Mouse (Mus musculus) CH12F3 (cell line): ENCODE measurements around the gene Vps25.

Experiments used
- in situ Hi-C: fragments of 300-500 bp; cut with MboI; formaldehyde crosslinking; loops from 2 replicates; pipeline ENCODE4 v1.14.3; 2020; ENCODE audit warnings: low sequenced_read_pairs

The Vps25 gene

DNA sequence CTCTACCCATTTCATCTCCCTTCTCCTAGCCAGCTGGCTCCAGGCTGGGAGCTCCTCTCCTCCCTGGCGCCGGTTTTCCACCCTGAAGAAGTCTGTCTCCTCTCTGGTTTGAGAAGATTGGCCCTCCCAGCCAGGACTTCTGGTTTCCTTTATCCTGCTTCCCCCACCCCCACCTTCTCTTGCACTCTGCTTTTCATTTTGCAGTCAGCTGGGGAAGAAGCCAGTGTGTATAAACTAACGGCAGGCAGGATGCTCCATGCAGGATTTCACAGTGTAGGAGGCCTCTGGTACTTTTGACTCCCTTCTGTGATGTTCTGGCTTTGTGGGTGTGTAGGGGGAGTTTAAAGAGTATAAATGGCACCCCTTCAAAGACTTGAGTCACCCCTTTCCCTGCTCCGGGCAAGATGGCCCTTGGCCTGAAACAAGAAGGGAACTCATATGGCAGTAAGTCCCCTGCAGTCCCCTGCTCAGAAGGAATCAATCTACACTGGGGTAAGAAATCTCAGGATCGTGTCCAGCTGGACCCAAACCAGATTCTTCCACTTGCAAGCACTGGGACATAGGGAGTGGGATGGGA, 15.3 kb upstream of the Vps25 start:
- in situ Hi-C loops: no loop called here

DNA sequence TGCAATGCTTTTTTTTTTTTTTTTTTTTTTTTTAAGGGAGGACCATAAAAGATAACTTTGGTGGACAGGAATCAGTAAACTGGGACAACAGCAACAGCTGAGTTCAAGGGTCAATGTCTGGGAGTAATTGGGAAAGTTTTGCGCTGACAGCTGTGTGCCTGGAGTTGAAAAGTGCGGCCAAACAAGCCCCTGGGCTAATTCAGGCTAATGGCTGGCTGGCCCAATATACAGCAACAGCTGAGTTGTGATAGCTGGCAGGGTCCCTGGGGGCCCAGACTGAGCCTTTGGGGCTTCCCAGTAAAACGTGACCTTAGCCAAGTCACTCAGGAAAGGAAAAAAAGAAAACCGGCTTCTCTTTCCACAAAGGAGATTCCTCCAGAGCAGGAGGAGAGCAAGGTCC, 8.4 kb upstream of the Vps25 start:
- in situ Hi-C loops: no loop called here

DNA sequence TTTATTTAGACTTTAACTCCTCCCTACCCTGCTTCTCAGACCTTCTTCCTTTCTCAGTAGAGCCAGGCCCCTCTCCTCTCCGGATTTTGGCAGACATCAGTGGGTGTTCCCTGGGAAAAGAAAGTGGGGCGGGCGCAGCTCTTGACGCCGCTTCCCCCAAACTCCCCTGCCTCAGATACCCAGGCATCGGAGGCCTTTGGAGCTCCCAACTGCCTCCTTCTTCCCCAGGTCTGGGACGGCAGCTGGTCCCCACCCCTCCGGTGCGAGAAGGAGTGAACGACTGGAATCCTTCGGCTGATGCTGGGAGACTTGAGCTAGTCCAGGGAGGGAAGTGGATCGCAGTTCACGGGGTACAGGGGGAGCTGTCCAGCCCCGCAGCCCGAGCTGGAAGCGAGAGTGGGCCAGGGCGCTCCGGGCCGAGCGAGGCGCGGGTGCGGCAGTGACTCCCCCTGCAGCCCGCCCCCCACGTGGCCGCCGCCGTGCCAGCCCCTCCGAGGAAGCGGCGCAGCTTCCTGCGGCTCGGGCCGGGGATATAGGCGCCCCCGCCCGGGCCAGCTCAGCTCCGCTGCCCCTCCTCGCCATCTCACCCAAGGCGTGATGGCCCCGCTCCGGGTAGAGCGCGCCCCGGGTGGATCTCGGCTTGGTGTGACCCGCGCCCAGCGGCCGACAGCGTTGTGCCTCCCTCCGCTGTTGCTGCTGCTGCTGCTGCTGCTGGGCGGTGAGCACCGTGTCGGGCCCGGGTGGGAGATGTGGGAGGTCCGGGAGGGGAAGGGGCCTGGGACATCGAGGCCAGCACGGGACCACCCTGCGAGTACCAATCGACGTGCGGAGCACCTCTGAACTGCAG, 7.4 kb upstream of the Vps25 start, which contains the start of gene Ramp2:
Ramp2 (plus strand) TSS at position 174 of the 847 bp plus-strand sequence.
- in situ Hi-C loops: no loop called here

DNA sequence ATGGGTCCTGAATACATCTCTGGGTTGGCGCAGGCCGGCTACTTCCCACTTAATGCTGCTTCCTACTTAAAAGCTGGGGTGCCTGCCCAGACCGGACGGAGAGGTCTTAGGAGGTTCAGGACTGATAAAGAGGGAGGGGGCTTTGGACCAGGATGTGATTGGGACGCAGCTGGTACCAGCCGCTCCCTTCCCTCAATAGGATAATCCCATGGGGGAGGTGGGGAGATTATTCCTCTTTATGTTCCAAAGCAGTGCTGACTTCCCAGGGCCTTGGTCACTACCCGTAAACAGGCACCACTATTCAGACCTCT, 6.8 kb upstream of the Vps25 start:
- in situ Hi-C loops: no loop called here

DNA sequence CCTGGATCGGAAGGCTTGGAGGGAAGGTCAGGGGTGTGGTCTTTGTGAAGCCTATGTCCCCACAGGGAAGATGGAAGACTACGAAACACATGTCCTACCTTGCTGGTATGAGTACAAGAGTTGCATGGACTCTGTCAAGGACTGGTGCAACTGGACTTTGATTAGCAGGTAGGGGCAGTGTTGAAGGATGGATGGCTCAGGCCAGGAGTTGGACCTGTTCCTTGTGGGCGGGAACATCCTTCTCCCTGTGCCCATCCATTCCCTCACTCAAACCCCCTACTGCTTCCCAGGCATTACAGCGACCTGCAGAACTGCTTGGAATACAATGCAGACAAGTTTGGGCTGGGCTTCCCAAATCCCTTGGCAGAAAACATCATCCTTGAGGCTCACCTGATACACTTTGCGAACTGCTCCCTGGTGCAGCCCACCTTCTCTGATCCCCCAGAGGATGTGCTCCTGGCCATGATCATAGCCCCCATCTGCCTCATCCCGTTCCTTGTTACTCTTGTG, 5.9 kb upstream of the Vps25 start:
- in situ Hi-C loops: no loop called here

DNA sequence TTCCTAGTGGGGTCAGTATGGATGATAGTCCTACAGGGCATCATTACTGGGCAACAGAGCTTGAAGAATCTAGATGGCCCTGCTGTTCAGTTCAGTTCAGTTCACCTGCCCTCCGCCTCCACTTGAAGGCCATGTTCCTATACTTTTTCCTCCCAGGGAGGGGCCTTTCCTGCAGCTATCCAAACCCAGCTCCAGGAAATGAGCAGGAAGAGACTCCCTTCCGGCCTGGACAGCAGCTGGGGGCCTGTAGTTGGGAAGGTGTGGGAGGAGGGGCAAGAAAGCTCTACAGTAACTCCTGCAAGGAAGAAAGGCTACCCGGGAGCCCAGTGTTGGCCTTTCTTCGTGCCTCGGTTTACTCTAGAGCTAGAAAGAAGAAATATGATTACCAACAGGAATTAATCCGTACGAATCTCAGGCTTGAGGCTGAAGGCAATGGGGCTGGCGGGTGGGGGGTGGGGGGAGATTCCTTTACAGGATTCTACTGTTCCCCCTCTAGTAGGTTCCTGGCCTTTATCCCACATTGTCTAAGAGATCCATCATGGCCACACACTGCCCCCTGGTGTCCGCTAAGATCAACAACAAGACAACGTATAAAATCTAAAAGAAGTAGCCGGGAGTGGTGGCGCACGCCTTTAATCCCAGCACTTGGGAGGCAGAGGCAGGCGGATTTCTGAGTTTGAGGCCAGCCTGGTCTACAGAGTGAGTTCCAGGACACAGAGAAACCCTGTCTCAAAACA, 5.1 kb upstream of the Vps25 start:
- in situ Hi-C loops: no loop called here

DNA sequence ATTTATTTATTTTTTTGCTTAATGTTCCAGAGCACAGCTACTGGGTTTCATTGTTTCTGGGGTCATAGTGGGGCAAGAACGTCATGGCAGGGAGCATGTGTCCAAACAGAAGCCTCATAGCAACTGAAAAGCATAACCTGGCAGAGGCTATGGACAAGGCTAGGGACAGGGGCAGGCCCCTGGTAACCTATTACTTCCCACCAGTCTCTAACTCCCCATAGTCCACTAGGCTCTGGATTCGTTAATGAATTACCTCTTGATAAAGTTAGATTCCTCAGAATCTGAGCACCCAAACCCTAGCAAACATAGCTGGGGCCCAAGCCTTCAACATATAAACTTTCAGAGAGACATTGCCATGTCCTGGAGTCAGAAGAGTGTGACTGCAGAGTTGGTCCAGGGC, 2.5 kb upstream of the Vps25 start:
- in situ Hi-C loops: loop anchor here (5.0 kb wide), 1 partner anchor 34 kb away; no protein-coding TSS in a partner anchor

DNA sequence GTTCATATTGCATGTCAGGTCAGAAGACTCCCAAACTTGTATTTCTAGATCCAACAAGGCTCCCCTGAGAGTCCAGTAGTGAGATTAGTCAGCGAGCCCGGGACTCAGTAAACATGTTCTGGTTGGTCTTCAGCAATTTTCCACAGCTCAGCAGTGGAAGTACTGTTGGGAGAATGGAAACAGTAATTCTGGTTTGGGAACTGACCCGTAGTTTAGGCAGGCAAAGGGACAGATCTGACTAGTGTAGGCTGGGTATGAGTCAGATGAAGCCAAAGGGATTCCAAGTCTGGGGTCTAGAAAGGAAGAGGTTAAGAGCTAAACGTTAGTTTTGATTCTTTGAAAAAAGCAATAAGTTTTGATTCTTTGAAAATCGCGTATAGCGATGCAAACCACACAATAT, 566 bp upstream of the Vps25 start:
- in situ Hi-C loops: loop anchor here (5.0 kb wide), 1 partner anchor 36 kb away; no protein-coding TSS in a partner anchor

DNA sequence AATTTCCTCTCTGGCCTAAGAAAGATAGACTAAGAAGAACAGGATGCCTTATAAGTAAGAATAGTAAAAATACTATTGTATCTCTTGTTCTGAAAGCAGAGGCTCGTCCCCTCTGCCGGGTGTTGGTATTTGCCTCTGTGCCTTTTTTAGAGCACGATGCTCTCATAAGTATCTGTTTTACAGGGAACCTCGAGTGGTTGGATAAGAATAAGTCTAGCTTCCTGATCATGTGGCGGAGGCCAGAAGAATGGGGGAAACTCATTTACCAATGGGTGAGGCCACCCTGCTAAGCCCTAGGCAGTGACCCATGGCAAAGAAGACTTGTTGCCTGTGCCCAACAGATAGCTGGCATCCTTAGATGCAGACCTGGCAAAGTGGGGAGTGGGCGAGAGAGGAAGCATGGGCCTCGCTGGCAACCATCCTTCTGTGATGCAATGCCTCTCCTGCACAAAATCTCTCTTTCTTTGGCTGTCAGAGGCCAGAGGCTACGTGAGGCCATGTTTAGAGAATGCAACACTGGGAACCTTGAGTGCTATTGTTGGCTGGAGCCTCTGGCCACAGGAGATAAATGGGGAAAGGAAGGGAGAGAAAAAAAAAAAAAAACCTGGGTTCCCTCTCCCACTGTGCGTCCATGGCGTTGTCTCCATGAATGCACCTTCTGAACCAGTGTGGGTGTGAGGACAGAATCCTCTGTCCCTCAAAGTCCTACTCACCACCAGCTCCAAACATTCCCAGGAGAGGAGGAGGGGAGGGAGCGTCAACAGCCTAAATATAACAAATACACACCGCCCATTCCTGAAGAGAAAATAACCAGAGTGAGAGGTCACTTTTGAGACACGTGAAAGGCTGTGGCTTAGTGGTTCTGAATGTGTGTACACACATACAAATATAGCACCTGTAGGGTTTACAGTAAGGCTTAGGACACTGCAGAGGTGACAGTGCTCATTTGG, 2.6 kb downstream of the Vps25 start:
- in situ Hi-C loops: no loop called here

DNA sequence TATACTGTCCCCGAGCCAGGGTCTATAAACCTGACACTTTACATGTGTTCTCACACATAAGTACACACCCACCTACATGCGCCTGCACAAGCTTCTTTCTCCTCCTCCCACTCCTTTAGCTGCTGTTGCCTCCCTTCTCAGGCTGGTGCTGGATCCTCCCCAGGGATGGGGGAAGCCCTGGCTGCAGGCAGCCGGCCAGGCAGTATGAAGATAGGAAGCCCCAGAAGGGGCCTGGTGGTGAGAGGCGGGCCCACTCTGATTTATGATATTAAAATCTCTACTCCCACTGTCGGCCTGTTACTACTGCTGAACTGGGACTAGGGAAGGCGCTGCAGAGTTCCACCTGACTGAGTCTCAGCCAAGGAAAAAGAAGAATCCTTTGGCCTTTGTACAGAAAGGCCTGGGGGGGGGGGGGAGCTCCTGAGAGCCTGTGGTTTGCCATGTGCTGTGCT, 5.8 kb downstream of the Vps25 start:
- in situ Hi-C loops: no loop called here

DNA sequence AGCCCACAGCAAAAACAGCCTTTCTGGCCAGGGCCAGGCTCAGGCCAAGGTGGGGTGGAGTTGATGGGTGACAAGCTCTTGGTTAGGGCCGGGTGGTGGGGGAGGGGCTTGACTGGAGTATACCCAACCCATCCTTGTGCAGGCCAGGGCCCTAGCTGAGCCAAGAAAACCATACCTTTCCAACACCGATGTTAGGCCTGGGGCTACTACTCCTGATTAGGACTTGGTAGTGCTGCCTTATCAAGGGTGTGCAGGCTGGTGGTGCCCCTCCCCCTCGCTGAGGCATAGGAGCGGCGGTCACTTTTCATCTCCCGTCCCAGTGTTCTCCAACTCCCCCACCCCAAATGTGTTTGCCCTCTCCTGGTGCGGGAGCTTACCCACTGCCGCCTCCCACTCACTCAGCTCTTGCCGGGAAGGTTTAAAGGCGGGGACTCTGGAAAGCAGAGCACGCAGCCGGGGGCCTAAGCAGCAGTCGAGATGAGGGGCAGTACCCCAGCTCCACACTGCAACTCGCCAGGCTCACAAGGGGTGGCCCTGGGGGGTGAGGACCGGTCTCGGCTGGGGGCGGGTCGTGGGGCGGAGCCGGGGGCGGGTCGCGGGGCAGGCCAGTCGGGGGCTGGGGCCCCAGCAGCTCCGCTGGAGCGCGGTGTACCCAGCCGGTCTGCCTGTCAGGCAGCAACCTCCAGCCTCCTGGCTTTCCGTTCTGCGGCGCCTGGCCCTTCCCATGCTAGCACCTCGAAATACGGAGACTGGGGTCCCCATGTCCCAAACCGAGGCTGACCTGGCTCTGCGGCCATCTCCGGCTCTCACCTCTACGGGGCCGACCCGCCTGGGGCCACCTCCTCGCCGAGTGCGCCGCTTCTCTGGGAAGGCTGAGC, 6.7 kb downstream of the Vps25 start, which contains the start of gene Wnk4:
Wnk4 (plus strand) TSS at position 620 of the 878 bp plus-strand sequence.
- in situ Hi-C loops: no loop called here

DNA sequence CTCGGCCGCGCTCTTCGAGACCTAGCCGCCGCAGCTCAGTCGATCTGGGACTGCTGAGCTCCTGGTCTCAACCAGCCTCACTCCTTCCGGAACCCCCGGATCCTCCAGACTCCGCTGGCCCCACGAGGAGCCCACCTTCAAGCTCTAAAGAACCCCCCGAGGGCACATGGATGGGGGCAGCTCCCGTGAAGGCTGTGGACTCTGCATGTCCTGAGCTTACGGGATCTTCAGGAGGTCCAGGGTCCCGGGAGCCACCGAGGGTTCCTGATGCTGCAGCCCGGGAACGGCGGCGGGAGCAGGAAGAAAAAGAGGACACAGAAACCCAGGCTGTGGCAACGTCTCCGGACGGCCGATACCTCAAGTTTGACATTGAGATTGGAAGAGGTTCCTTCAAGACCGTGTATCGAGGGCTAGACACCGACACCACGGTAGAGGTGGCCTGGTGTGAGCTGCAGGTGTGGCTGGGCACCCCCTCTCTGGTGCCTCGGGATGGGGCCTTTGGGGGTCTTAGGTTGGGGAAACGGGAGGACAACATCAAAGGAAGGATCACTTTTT, 7.4 kb downstream of the Vps25 start:
- in situ Hi-C loops: no loop called here

DNA sequence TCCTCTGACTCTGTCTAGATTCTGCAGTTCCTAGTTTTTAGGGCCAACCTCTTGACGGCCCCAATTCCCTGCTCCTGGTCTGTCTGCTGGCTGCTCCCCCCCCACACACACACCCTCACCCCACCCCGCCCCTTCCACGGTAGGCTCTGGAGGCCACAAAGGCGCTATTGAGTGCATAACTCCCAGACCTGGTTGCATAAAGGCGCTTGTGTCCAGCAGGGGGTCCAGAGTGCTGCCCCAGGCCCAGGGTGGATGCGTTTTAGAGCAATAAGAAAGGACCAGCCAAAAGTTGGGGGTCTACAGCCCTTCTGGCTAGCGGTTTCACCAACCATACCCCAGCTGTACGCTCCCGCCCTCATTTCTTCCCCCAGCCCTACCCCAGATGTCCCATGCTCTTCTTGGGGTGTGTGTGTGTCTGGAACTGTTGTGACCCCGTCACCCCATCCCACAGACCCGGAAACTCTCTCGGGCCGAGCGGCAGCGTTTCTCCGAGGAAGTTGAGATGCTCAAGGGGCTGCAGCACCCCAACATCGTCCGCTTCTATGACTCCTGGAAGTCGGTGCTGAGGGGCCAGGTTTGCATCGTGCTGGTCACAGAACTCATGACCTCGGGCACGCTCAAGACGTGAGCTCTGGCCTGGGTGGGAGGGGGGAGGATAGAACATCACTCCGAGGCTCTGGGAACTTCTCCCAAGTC, 8.9 kb downstream of the Vps25 start:
- in situ Hi-C loops: no loop called here

DNA sequence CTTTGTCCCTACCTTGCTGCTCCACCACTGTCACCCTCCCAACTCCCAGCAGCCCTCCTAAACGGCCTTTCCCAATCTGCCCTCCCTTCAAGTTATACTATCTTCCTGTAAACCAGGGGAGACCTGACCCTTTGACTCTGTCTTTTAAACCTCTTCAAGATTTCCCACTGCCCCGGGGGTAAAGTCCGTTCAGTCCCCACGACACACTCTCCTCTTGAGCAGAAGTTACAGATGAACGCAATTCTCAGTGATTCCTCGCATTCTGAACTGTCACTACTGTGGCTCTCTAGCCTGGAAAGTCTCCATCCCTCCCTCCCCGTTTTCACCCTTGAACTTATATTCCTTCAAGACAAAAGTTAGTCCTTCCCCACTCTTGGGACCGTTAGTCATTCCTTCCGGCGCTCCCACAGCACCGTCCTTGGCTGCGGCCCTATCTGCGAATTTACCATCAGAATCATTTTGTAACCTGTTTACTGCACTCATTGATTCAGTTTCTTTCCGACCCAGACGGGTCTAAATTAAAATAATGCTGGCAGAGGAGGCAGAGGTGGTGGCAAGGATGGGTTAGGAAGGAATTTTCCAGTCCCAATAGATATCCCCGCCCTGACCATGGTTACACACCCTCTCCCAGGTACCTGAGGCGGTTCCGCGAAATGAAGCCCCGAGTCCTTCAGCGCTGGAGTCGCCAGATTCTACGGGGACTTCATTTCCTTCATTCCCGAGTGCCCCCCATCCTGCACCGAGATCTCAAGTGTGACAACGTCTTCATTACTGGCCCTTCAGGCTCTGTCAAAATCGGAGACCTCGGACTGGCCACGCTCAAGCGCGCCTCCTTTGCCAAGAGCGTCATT, 9.9 kb downstream of the Vps25 start:
- in situ Hi-C loops: no loop called here

DNA sequence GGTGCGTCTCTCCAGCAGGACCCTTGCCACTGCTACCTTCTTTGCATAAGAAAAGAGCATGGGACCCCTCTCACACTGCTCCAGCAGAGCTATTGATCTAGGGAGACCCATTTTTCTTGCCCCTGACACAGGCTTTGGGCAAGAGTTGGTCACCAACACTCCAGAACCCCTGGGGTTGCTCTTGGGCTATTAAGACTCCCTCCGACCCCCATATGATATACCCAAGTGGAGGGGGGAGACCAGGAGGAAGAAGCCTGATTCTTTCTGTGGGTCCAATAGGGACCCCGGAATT, 10.4 kb downstream of the Vps25 start:
- in situ Hi-C loops: no loop called here

DNA sequence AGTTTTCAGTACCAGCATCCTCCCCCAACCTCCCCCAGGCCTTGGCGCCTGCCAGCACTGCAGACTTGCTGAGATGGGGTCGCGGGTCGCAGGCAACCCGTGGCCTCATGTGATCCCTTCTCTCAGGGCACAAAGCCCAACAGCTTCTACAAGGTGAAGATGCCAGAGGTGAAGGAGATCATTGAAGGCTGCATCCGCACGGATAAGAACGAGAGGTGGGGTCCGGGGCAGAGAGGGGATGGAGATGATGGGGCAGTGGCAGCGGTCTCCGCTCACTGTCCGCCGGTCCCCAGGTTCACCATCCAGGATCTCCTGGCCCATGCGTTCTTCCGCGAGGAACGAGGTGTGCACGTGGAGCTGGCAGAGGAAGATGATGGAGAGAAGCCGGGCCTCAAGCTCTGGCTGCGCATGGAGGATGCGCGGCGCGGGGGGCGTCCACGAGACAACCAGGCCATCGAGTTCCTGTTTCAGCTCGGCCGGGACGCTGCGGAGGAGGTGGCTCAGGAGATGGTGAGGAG, 11.5 kb downstream of the Vps25 start:
- in situ Hi-C loops: no loop called here

DNA sequence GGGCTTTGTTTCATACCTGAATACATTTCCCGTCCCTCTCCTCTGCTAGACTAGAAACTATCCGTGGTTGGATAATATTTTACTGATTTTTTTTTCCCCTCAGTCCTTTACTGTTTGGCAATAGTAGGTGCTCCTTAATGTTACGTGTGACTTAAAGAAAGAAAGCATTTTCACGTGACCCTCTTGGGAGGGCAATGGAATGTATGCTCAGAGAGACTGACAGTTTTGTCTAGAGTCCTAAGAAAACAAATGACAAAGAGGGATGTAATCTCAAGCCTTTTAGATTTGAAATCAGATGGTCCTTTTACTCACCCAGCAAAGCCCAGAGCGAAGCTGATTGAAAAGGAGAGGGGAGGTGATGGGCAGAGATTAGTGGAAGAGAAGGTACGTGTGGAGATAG, 12.4 kb downstream of the Vps25 start:
- in situ Hi-C loops: no loop called here
